Mouse (Mus musculus) liver, embryonic 14.5 days (tissue): ENCODE measurements around the gene Psmd1.

Experiments used
- CTCF ChIP-seq: IDR thresholded peaks from 2 replicates; pipeline ENCODE4 v1.5.1; 2016; ENCODE audit warnings: antibody characterized with exemption, low read depth, control low read depth
- EP300 ChIP-seq: IDR thresholded peaks from 2 replicates; pipeline ENCODE4 v1.6.1; 2016; ENCODE audit warnings: antibody characterized with exemption, low read depth

DNA sequence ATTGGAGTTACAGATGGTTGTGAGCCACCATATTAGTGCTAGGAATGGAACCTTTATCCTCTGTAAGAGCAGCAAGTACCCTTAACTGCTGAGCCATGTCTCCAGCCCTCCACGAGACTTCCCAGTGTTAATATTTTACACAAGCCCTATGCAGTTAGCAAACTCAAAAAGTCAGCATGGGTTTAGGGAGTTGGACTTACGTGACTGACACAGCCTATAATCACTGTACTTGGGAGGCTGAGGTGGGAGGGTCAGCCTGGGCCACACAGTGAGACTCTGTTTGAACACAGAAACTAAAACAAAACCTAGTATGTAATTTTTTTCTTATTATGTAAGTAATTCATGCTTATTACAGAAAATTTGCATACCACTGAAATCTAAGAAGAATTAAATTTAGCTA lies 124.1 kb downstream of the Psmd1 start:
- TF ChIP-seq EP300 (no peak), CTCF (no peak)
